Mouse (Mus musculus): ENCODE measurements around the gene Oxgr1. TPM values are rescaled to one million over a fixed set of nuclear protein-coding genes. Genes with fewer than 3 reads are reported as not detected.
"Not testable (repeated sequence)": the region's sequence is repeated elsewhere in the genome, so short reads cannot be mapped to it uniquely, and the experiment has no call there.

The Oxgr1 gene
- polyA plus RNA-seq, 1 experiment from 2014 or later = 0.11 TPM

- H3K4me1 ChIP-seq (replicated peaks; ENCODE audit: control insufficient read depth, insufficient read depth, low read length) = peaks cover 9% of the 10 kb centered on the region; the same call in 1 of the 2 replicates
- no peaks in the 10 kb centered on the region for H3K27me3 ChIP-seq (ENCODE audit: control insufficient read depth, insufficient read depth, low read depth, low read length)
- no peak for ATAC-seq (ENCODE audit: low read depth)
- no peak overlapping the region for H3K27ac ChIP-seq (ENCODE audit: low read length)
- H3K9ac ChIP-seq (ENCODE audit: low read length) = no peak overlapping the region
- no peak overlapping the region for H3K4me3 ChIP-seq (ENCODE audit: low read length)
- 67% methylated on average over 6 of the region's 6 CpGs for WGBS
- H3K4me2 ChIP-seq (ENCODE audit: low read depth, low read length) = no peak overlapping the region
- no peaks in the 10 kb centered on the region for H3K36me3 ChIP-seq (ENCODE audit: control insufficient read depth, insufficient read depth, low read length)
- H3K9me3 ChIP-seq (ENCODE audit: control insufficient read depth, low read length) = no peaks in the 10 kb centered on the region; the same call in 1 of the 2 replicates
Measured at GRCm38 (mm10) chr14:119986778-119987177, 55.5 kb downstream of the Oxgr1 start.

- H3K36me3 ChIP-seq (ENCODE audit: control insufficient read depth, insufficient read depth, low read length); H3K27ac ChIP-seq (ENCODE audit: low read length); H3K27me3 ChIP-seq (ENCODE audit: control insufficient read depth, insufficient read depth, low read depth, low read length); H3K9me3 ChIP-seq (ENCODE audit: control insufficient read depth, low read length); H3K4me2 ChIP-seq (ENCODE audit: low read depth, low read length); ATAC-seq (ENCODE audit: low read depth); H3K4me3 ChIP-seq (ENCODE audit: low read length); H3K4me1 ChIP-seq (replicated peaks; ENCODE audit: control insufficient read depth, insufficient read depth, low read length); H3K9ac ChIP-seq (ENCODE audit: low read length): not testable (repeated sequence)
- WGBS = 85% methylated on average over 7 of the region's 7 CpGs
Measured at GRCm38 (mm10) chr14:119986351-119986750, 55.9 kb downstream of the Oxgr1 start.

- 63% methylated on average over 5 of the region's 5 CpGs for WGBS
- H3K27ac ChIP-seq (ENCODE audit: low read length) = no peak overlapping the region
Measured at GRCm38 (mm10) chr14:119981314-119981713, 60.9 kb downstream of the Oxgr1 start.

GRCm38 (mm10) chr14:119980698-119981235 is 61.5 kb downstream of the Oxgr1 start:
- WGBS = 69% methylated on average over 6 of the region's 6 CpGs

More at GRCm38 (mm10) chr14:119981314-119981713, 60.9 kb downstream of the Oxgr1 start:
- no peak overlapping the region for H3K4me2 ChIP-seq (ENCODE audit: low read depth, low read length)
- H3K4me3 ChIP-seq (ENCODE audit: low read length) = no peak overlapping the region
- no peaks in the 10 kb centered on the region for H3K4me1 ChIP-seq (replicated peaks; ENCODE audit: control insufficient read depth, insufficient read depth, low read length)
- no peaks in the 10 kb centered on the region; the same call in 1 of the 2 replicates for H3K9me3 ChIP-seq (ENCODE audit: control insufficient read depth, low read length)
- no peaks in the 10 kb centered on the region for H3K36me3 ChIP-seq (ENCODE audit: control insufficient read depth, insufficient read depth, low read length)
- no peaks in the 10 kb centered on the region for H3K27me3 ChIP-seq (ENCODE audit: control insufficient read depth, insufficient read depth, low read depth, low read length)
- no peak overlapping the region for H3K9ac ChIP-seq (ENCODE audit: low read length)
- ATAC-seq (ENCODE audit: low read depth) = no peak

More at GRCm38 (mm10) chr14:119980698-119981235, 61.5 kb downstream of the Oxgr1 start:
- ATAC-seq (ENCODE audit: low read depth) = no peak
- Histone ChIP-seq H3K4me3 (ENCODE audit: low read length) (no peak overlapping the region), H3K36me3 (ENCODE audit: control insufficient read depth, insufficient read depth, low read length) (no peaks in the 10 kb centered on the region), H3K27me3 (ENCODE audit: control insufficient read depth, insufficient read depth, low read depth, low read length) (no peaks in the 10 kb centered on the region), H3K4me2 (ENCODE audit: low read depth, low read length) (no peak overlapping the region), H3K9ac (ENCODE audit: low read length) (no peak overlapping the region), H3K4me1 (replicated peaks; ENCODE audit: control insufficient read depth, insufficient read depth, low read length) (no peaks in the 10 kb centered on the region), H3K9me3 (ENCODE audit: control insufficient read depth, low read length) (no peaks in the 10 kb centered on the region; the same call in 1 of the 2 replicates), H3K27ac (ENCODE audit: low read length) (no peak overlapping the region)

Other genes with a start within 250 kb of the Oxgr1 start
- gene Mbnl2, start 233.2 kb upstream of the Oxgr1 start, polyA plus RNA-seq (2015; fragmentation: Nextera tagmentation; extraction: Ambion mirVana) = 162 and 164 TPM in 2 replicates